Mouse (Mus musculus): Measurements from ENCODE around the gene Elovl7. TPM values are rescaled to one million over a fixed set of nuclear protein-coding genes. Genes with fewer than 3 reads are reported as not detected.

Elovl7 gene
- polyA plus RNA-seq, 1 experiment from 2014 or later, result 1.5 TPM

GRCm38 (mm10) chr13:108328406-108329180, 114.4 kb downstream of the Elovl7 start:
- H3K27ac ChIP-seq (replicated peaks; ENCODE audit: low read depth, low read length), result no peak overlapping the region
- no peak overlapping the region for H3K4me2 ChIP-seq (ENCODE audit: low read depth, severe bottlenecking)
- ATAC-seq (ENCODE audit: insufficient number of reproducible peaks, low FRiP score, low TSS enrichment, low read depth), result no peak
- no peaks in the 10 kb centered on the region for H3K27me3 ChIP-seq (ENCODE audit: control insufficient read depth, insufficient read depth, low read length)
- H3K4me3 ChIP-seq (ENCODE audit: low read depth, low read length), result no peak overlapping the region
- H3K9ac ChIP-seq (ENCODE audit: low read length), result no peak overlapping the region
- 92% methylated on average over 21 of the region's 21 CpGs for WGBS
- H3K36me3 ChIP-seq (ENCODE audit: control insufficient read depth, insufficient read depth, low read length), result peaks cover 4% of the 10 kb centered on the region; the same call in 1 of the 2 replicates
- no peaks in the 10 kb centered on the region for H3K4me1 ChIP-seq (ENCODE audit: control insufficient read depth, insufficient read depth, low read length)
- H3K9me3 ChIP-seq (ENCODE audit: control insufficient read depth, low read length), result no peaks in the 10 kb centered on the region
- DNase-seq (ENCODE audit: low spot score), result no peak

DNA sequence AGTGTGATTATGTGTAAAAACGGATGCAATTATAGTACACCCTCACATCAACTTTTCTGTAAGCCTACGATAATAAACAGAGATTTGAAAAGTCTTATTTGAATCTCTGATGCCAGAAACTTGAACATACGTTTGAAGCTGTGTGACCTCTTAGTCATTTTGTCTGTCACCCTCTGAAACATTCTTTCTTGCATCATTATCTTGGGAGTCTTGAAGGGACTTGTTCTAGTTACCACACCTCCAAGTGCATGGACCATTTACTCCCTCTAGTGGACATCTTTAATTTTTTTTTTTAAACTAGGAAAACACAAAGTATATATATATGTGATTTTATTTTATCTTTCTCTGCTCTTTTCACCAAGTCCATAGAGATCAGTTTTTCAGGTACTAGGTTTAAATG, 115.5 kb downstream of the Elovl7 start:
- no peaks in the 10 kb centered on the region for H3K27me3 ChIP-seq (ENCODE audit: control insufficient read depth, insufficient read depth, low read length)
- WGBS, result 72% methylated on average over 3 of the region's 3 CpGs
- DNase-seq (ENCODE audit: low spot score), result no peak
- peaks cover under 1% of the 10 kb centered on the region; the same call in 1 of the 2 replicates for H3K36me3 ChIP-seq (ENCODE audit: control insufficient read depth, insufficient read depth, low read length)
- H3K4me2 ChIP-seq (ENCODE audit: low read depth, severe bottlenecking), result no peak overlapping the region
- H3K9me3 ChIP-seq (ENCODE audit: control insufficient read depth, low read length), result no peaks in the 10 kb centered on the region
- H3K4me1 ChIP-seq (ENCODE audit: control insufficient read depth, insufficient read depth, low read length), result no peaks in the 10 kb centered on the region
- no peak overlapping the region for H3K4me3 ChIP-seq (ENCODE audit: low read depth, low read length)
- no peak overlapping the region for H3K9ac ChIP-seq (ENCODE audit: low read length)
- no peak for ATAC-seq (ENCODE audit: insufficient number of reproducible peaks, low FRiP score, low TSS enrichment, low read depth)
- H3K27ac ChIP-seq (replicated peaks; ENCODE audit: low read depth, low read length), result no peak overlapping the region

Other genes with a start within 250 kb of the Elovl7 start
- 59.2 and 61.9 TPM in 2 replicates for gene Smim15, start 170.0 kb upstream of the Elovl7 start, polyA plus RNA-seq (2014; fragmentation: Nextera tagmentation; extraction: Ambion mirVana)
- 102 and 103 TPM in 2 replicates for gene Ndufaf2, start 55.8 kb upstream of the Elovl7 start, polyA plus RNA-seq (2014; fragmentation: Nextera tagmentation; extraction: Ambion mirVana)
- gene Ercc8, start 55.7 kb upstream of the Elovl7 start, polyA plus RNA-seq (2014; fragmentation: Nextera tagmentation; extraction: Ambion mirVana), result 24.9 and 26.6 TPM in 2 replicates
- 18.0 and 18.9 TPM in 2 replicates for gene Depdc1b, start 101.9 kb downstream of the Elovl7 start, polyA plus RNA-seq (2014; fragmentation: Nextera tagmentation; extraction: Ambion mirVana)
- gene Pde4d, start 235.5 kb downstream of the Elovl7 start, polyA plus RNA-seq (2014; fragmentation: Nextera tagmentation; extraction: Ambion mirVana), result 13.3 and 17.1 TPM in 2 replicates